Mouse (Mus musculus) CH12.LX (cell line): ENCODE results near the gene Ttc19.

Experiments
- CTCF ChIP-seq, 2 experiments: IDR thresholded peaks in 1 of 2; conservative IDR thresholded peaks in 1 of 2; 2 replicates each; pipeline ENCODE4 v1.5.1; 2011 to 2012; ENCODE audit warnings: low read depth in 2 of 2, low read length in 2 of 2, improper control_type of control experiment in 1 of 2, inconsistent platforms in 1 of 2, mild to moderate bottlenecking in 1 of 2, moderate library complexity in 1 of 2
- EP300 ChIP-seq: IDR thresholded peaks from 2 replicates; pipeline ENCODE4 v1.6.1; 2011; ENCODE audit warnings: low read length, improper control_type of control experiment
- MAFK ChIP-seq: IDR thresholded peaks from 2 replicates; pipeline ENCODE4 v1.6.1; 2011; ENCODE audit warnings: low read length, improper control_type of control experiment; ENCODE audit not compliant: insufficient replicate concordance
- MYC ChIP-seq: IDR thresholded peaks from 2 replicates; pipeline ENCODE4 v1.6.1; 2011; ENCODE audit warnings: low read depth, mild to moderate bottlenecking, improper control_type of control experiment, low read length
- POLR2A ChIP-seq: IDR thresholded peaks from 2 replicates; pipeline ENCODE4 v1.6.1; 2011; ENCODE audit warnings: low read depth, mild to moderate bottlenecking, improper control_type of control experiment, low read length

DNA sequence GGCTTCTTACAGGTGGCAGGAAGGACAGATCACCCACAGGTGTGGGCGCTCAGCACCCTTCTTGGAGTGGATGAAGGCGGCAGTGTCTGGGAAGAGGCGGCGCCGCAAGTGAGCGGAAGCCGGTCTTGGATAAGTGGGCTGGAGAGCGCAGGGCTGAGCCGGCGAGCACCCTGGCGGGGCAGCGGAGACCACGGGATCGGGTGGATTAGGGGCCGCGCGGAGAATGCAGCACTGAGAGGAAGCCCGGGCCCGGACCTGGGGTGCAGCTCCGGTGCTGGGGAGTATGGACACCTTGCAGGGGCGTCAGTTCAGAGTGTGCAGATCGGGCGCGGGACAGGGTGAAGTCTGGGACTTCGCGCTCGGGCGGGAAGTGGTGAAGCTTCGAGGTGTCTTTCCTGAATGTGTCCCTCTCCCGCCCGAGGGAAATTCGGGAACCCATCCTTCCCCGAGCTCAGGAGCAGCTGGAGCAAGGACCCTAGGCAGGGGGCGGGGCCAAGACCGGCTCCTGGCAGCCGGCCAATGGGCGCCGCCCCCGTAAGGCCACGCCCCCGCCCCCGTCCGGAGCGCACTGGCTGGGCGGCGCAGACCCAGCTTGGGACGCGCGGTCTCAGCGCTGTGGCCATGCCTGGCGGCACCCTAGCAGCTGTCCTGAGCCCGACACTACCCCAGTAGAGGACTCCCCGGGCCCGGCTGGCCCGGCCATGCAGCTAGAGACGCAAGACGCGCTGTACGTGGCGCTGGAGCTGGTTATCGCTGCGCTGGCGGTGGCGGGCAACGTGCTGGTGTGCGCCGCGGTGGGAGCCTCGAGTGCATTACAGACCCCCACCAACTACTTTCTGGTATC, 32.6 kb upstream of the Ttc19 start, which contains the start of gene Adora2b:
- TF ChIP-seq MYC (no peak), EP300 (no peak), MAFK (no peak), CTCF (conservative IDR thresholded peaks at IDR 0.05 in 1 of 2, IDR thresholded peaks at IDR 0.05 in 1 of 2; ENCODE audit: low read depth in 2 of 2, low read length in 2 of 2) (no peak), POLR2A (peak; percentile 55)
